Mouse (Mus musculus) heart, embryonic 15.5 days (tissue): ENCODE results near the gene Als2cl. TPM values are rescaled to one million over a fixed set of nuclear protein-coding genes. Genes with fewer than 3 reads are reported as not detected.

ENCODE experiments used
- ATAC-seq: fragments of 200-750 bp; cut with Nextera tagmentation; replicated peaks from 2 replicates; pipeline ENCODE4 v1.8.0; 2017; ENCODE audit warnings: low read depth, moderate TSS enrichment; ENCODE audit not compliant: insufficient number of reproducible peaks, insufficient read depth, low FRiP score
- H3K27ac ChIP-seq: fragments of 300-500 bp; sonication (generic); 2 replicates; pipeline ENCODE4 v1.5.1; 2015; ENCODE audit warnings: mild to moderate bottlenecking, inconsistent platforms
- H3K27me3 ChIP-seq: fragments of 300-500 bp; sonication (generic); 2 replicates; pipeline ENCODE4 v1.6.1; 2015; ENCODE audit warnings: inconsistent platforms
- H3K36me3 ChIP-seq: fragments of 300-500 bp; sonication (generic); 2 replicates; pipeline ENCODE4 v1.6.1; 2015; ENCODE audit warnings: mild to moderate bottlenecking, inconsistent platforms
- H3K4me1 ChIP-seq: fragments of 300-500 bp; sonication (generic); replicated peaks from 2 replicates; pipeline ENCODE4 v1.6.1; 2015; ENCODE audit warnings: inconsistent platforms
- H3K4me2 ChIP-seq: fragments of 300-500 bp; sonication (generic); 2 replicates; pipeline ENCODE4 v1.6.1; 2015; ENCODE audit warnings: inconsistent platforms, mild to moderate bottlenecking, moderate library complexity
- H3K4me3 ChIP-seq: fragments of 300-500 bp; sonication (generic); 2 replicates; pipeline ENCODE4 v1.5.1; 2015; ENCODE audit warnings: mild to moderate bottlenecking, inconsistent platforms
- H3K9ac ChIP-seq: fragments of 300-500 bp; sonication (generic); 2 replicates; pipeline ENCODE4 v1.6.1; 2015; ENCODE audit warnings: mild to moderate bottlenecking, inconsistent platforms
- H3K9me3 ChIP-seq: fragments of 300-500 bp; sonication (generic); replicated peaks from 2 replicates; pipeline ENCODE4 v1.6.1; 2016; ENCODE audit warnings: inconsistent platforms
- WGBS: fragments of 180-500 bp; shearing (Covaris S2); methylation state at CpG from one replicate; pipeline ENCODE4 v1.1.7; 2015; ENCODE audit warnings: mixed read lengths; 5-methylcytosine and 5-hydroxymethylcytosine counted together
- microRNA-seq: library from miRNA; unstranded; fragments of <30 nt; microRNA quantifications from one replicate; pipeline ENCODE4, GENCODE M21; 2016
- polyA plus RNA-seq: library from polyadenylated mRNA; unstranded; fragments of >200 nt; fragmentation: Nextera tagmentation; extraction: Ambion mirVana; gene quantifications from 2 replicates; pipeline ENCODE4 v1.2.1, GENCODE M21; 2015

Gene Als2cl
- polyA plus RNA-seq, 1 experiment from 2014 or later = 1.7 TPM

DNA sequence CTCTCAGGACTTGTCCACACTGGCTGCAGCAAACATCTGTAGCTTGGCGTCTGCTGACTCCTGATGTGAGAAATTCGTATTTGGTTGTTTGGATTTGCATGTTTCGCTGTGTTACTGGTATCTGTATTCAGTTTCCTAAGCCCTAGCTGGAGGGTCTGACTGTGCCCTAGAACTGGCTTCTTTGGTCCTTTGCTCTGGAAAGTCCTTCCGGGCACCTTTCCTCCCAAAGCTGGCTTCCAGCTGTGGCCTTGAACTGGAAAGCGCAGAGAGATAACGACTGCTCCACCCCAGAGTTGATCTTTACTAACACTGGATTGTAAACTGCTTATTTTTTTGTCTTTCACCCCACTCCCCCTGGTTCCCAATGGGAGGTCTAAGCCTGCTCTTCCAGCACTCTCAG, 68.2 kb downstream of the Als2cl start:
- H3K4me2 ChIP-seq = no peak overlapping the region
- WGBS = 71% methylated on average over 6 of the region's 6 CpGs
- no peaks in the 10 kb centered on the region for H3K9me3 ChIP-seq
- H3K4me1 ChIP-seq = peaks cover 32% of the 10 kb centered on the region
- no peak overlapping the region for H3K9ac ChIP-seq
- H3K36me3 ChIP-seq = no peaks in the 10 kb centered on the region
- no peak overlapping the region for H3K4me3 ChIP-seq
- peaks cover 25% of the 10 kb centered on the region for H3K27me3 ChIP-seq
- ATAC-seq = no peak
- no peak overlapping the region for H3K27ac ChIP-seq

- no peak for ATAC-seq
- Histone ChIP-seq H3K27ac (peak overlapping the region; percentile 41; the same call in 1 of the 2 replicates), H3K4me1 (peaks cover 36% of the 10 kb centered on the region)
These were observed 69.2 kb downstream of the Als2cl start for GRCm38 (mm10) chr9:110948813-110949310.

GRCm38 (mm10) chr9:110950109-110950508, 70.4 kb downstream of the Als2cl start:
- Histone ChIP-seq H3K27me3 (peaks cover 18% of the 10 kb centered on the region), H3K4me1 (peaks cover 33% of the 10 kb centered on the region), H3K9ac (no peak overlapping the region), H3K36me3 (no peaks in the 10 kb centered on the region), H3K4me3 (no peak overlapping the region), H3K9me3 (no peaks in the 10 kb centered on the region), H3K27ac (no peak overlapping the region), H3K4me2 (no peak overlapping the region)
- 93% methylated on average over 3 of the region's 3 CpGs for WGBS
- ATAC-seq = no peak

More at GRCm38 (mm10) chr9:110948813-110949310, 69.2 kb downstream of the Als2cl start:
- H3K9ac ChIP-seq = no peak overlapping the region
- H3K9me3 ChIP-seq = no peaks in the 10 kb centered on the region
- H3K36me3 ChIP-seq = no peaks in the 10 kb centered on the region
- 45% methylated on average over 8 of the region's 8 CpGs for WGBS
- no peak overlapping the region for H3K4me2 ChIP-seq
- peaks cover 25% of the 10 kb centered on the region for H3K27me3 ChIP-seq
- no peak overlapping the region for H3K4me3 ChIP-seq

Small RNA genes lying within 50 kb of the gene (microRNA-seq; reads per million reads assigned to microRNA genes)
- not detected for gene Gm24269

Other genes starting within 250 kb of the Als2cl start
- 1.8 and 4.2 TPM in 2 replicates for gene Nbeal2, start 225.7 kb upstream of the Als2cl start, polyA plus RNA-seq
- gene Ccdc12, start 223.4 kb upstream of the Als2cl start, polyA plus RNA-seq = 130 and 138 TPM in 2 replicates
- gene Myl3, start 138.0 kb upstream of the Als2cl start, polyA plus RNA-seq = 3,797 and 4,490 TPM in 2 replicates
- gene Pth1r, start 132.7 kb upstream of the Als2cl start, polyA plus RNA-seq = 23.2 and 26.1 TPM in 2 replicates
- 0.15 TPM in 1 of 2 replicates, not detected in the other for gene Prss42, start 81.7 kb upstream of the Als2cl start, polyA plus RNA-seq
- gene Prss44, start 65.9 kb upstream of the Als2cl start, polyA plus RNA-seq = not detected in 2 replicates
- gene Prss43, start 53.2 kb upstream of the Als2cl start, polyA plus RNA-seq = not detected in 2 replicates
- gene Prss45, start 45.3 kb upstream of the Als2cl start, polyA plus RNA-seq = not detected in 2 replicates
- 0.10 TPM in 1 of 2 replicates, not detected in the other for gene Prss46, start 35.4 kb upstream of the Als2cl start, polyA plus RNA-seq
- gene Prss50, start 21.9 kb upstream of the Als2cl start, polyA plus RNA-seq = 0.37 TPM in 1 of 2 replicates, not detected in the other
- 0.74 and 1.2 TPM in 2 replicates for gene Tmie, start 243 bp downstream of the Als2cl start, polyA plus RNA-seq
- not detected in 2 replicates for gene Fam240a, start 37.0 kb downstream of the Als2cl start, polyA plus RNA-seq
- gene Tdgf1, start 66.3 kb downstream of the Als2cl start, polyA plus RNA-seq = not detected in 2 replicates
- 4.4 and 6.9 TPM in 2 replicates for gene Lrrc2, start 71.7 kb downstream of the Als2cl start, polyA plus RNA-seq
- gene Rtp3, start 110.7 kb downstream of the Als2cl start, polyA plus RNA-seq = 0.30 and 0.36 TPM in 2 replicates
- 1.9 and 2.2 TPM in 2 replicates for gene Ltf, start 139.4 kb downstream of the Als2cl start, polyA plus RNA-seq
- gene Ccrl2, start 177.6 kb downstream of the Als2cl start, polyA plus RNA-seq = 3.9 and 5.2 TPM in 2 replicates
- gene Lrrfip2, start 237.7 kb downstream of the Als2cl start, polyA plus RNA-seq = 64.2 and 64.9 TPM in 2 replicates